Mouse (Mus musculus) hindbrain, embryonic 10.5 days (tissue): Measurements from ENCODE around the gene Pam. TPM values are rescaled to one million over a fixed set of nuclear protein-coding genes. Genes with fewer than 3 reads are reported as not detected.

Source experiments
- DNase-seq: peaks from one replicate; pipeline ENCODE4 v3.0.0-alpha.2; 2017; ENCODE audit warnings: low spot score
- H3K27ac ChIP-seq: fragments of 300-500 bp; sonication (generic); 2 replicates; pipeline ENCODE4 v1.5.1; 2016; ENCODE audit warnings: mild to moderate bottlenecking, moderate library complexity
- H3K27me3 ChIP-seq: fragments of 300-500 bp; sonication (generic); 2 replicates; pipeline ENCODE4 v1.6.1; 2016; ENCODE audit warnings: mild to moderate bottlenecking; ENCODE audit not compliant: poor library complexity, insufficient read depth, severe bottlenecking
- H3K36me3 ChIP-seq: fragments of 300-500 bp; sonication (generic); 2 replicates; pipeline ENCODE4 v1.6.1; 2016; ENCODE audit warnings: mild to moderate bottlenecking, moderate library complexity
- H3K4me1 ChIP-seq: fragments of 300-500 bp; sonication (generic); replicated peaks from 2 replicates; pipeline ENCODE4 v1.6.1; 2016; ENCODE audit warnings: mild to moderate bottlenecking
- H3K4me3 ChIP-seq: fragments of 300-500 bp; sonication (generic); 2 replicates; pipeline ENCODE4 v1.5.1; 2016; ENCODE audit warnings: mild to moderate bottlenecking, moderate library complexity
- H3K9me3 ChIP-seq: fragments of 300-500 bp; sonication (generic); 2 replicates; pipeline ENCODE4 v1.6.1; 2016; ENCODE audit warnings: mild to moderate bottlenecking, moderate library complexity
- WGBS: fragments of 180-500 bp; shearing (Covaris S2); methylation state at CpG from one replicate; pipeline ENCODE4 v1.1.7; 2016; 5-methylcytosine and 5-hydroxymethylcytosine counted together
- polyA plus RNA-seq: library from polyadenylated mRNA; unstranded; fragments of >200 nt; fragmentation: Nextera tagmentation; extraction: Ambion mirVana; gene quantifications from 2 replicates; pipeline ENCODE4 v1.2.1, GENCODE M21; 2016

The Pam gene
- polyA plus RNA-seq, 1 experiment from 2014 or later, result 16.5 TPM

DNA sequence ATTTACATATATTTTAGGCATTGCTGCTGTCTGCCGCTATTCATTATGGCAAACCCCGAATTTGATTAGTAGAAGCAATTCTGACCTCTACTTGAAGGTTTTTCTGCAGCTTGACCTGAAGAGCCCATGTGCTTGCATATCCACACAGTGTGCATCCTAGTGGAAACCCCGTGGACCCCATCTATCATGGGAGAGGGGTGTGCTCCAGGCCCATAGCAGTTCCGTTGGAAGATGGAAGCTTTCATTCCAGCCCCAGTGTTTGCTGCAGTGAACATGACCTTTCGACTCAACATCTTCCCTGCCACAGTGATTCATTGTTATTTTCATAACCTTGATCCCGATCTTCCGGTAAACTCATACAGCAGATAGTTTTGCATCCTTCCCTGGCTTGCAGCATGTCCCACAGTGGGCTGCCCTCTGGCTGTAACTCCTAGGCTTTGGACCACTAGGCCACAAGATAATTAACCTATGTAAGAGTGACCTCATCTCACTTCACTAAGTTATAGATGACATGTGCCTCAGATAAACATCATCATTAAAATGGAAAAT lies 191.5 kb downstream of the Pam start:
- H3K36me3 ChIP-seq, result no peaks in the 10 kb centered on the region
- H3K4me1 ChIP-seq, result no peaks in the 10 kb centered on the region
- H3K27me3 ChIP-seq, result no peaks in the 10 kb centered on the region
- no peak overlapping the region for H3K4me3 ChIP-seq
- DNase-seq, result no peak
- WGBS, result 84% methylated on average over 7 of the region's 7 CpGs
- no peak overlapping the region for H3K27ac ChIP-seq
- no peaks in the 10 kb centered on the region for H3K9me3 ChIP-seq

DNA sequence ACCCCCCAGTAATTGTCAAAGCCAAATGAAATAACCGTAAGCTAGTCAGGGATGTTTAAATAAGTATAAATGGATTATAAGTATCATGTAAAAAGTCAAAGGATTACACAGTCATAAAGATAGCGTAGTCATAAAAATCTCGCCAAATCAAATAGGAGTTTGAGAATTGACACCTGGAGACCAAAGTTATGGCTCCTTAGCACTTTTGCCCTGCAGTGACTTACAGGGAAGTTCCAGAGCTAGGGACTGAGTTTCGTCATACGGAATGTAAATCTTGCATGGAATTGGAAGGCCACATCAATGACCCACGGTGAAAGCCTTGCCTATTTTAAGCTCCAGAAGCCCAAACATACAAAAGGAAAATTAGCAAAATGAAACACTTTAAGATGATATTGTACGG lies 192.6 kb downstream of the Pam start:
- DNase-seq, result no peak
- Histone ChIP-seq H3K4me1 (no peaks in the 10 kb centered on the region), H3K4me3 (no peak overlapping the region), H3K36me3 (no peaks in the 10 kb centered on the region), H3K27me3 (no peaks in the 10 kb centered on the region), H3K9me3 (no peaks in the 10 kb centered on the region), H3K27ac (no peak overlapping the region)
- WGBS, result 91% methylated on average over 7 of the region's 7 CpGs

DNA sequence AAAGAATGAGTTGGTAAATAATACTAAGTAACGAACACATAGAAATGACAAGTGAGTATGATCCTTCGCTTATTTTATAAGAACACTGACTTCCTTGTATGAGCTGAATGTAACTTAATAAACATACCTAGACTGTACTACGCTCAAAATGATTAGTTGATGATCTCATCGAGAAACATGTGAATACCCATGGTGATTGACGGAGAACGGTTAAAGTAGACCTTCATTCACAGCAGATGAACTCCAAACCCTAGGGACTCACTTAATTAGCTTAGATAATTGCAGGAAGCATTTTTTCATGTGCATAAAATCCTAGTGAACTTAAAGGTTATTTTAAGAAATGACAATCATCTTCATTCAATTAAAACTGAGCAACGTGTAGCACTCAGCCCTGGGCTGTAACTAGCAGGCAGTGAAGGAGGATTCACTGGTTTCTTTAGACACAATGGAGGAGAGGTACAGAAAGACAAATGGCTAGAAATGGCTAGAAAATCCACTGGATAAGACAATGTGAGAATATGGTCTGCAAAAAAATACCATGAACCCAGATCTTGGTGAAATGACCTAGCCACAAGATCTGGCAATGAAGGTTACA lies 194.8 kb downstream of the Pam start:
- no peak overlapping the region for H3K27ac ChIP-seq
- H3K4me3 ChIP-seq, result no peak overlapping the region
- no peaks in the 10 kb centered on the region for H3K36me3 ChIP-seq
- no peaks in the 10 kb centered on the region for H3K27me3 ChIP-seq
- no peaks in the 10 kb centered on the region for H3K9me3 ChIP-seq
- no peak for DNase-seq
- 87% methylated on average over 7 of the region's 7 CpGs for WGBS
- H3K4me1 ChIP-seq, result no peaks in the 10 kb centered on the region

DNA sequence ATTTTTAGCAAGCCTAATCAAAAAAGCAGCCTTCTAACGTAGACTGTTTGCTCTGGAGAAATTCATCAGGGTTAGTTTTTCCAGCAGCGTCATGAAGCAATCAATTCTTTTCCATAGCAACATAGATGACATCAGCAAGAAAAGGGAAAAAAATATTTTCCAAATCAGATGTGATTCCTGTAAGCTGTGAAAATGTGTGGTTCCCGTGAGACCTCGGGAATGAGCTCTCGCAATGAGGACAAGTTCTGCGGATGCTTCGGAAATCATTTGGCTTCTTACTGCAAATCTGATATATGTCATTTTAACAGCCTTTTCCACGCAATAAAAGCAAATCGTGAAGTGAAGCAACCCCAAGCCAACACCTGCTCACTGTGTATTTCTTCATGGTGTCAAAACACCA lies 207.9 kb downstream of the Pam start:
- H3K9me3 ChIP-seq, result no peaks in the 10 kb centered on the region
- no peak overlapping the region for H3K4me3 ChIP-seq
- H3K36me3 ChIP-seq, result no peaks in the 10 kb centered on the region
- H3K27me3 ChIP-seq, result no peaks in the 10 kb centered on the region
- no peak for DNase-seq
- no peaks in the 10 kb centered on the region for H3K4me1 ChIP-seq
- no peak overlapping the region for H3K27ac ChIP-seq
- 94% methylated on average over 9 of the region's 9 CpGs for WGBS

GRCm38 (mm10) chr1:97883498-97883897 lies 211.9 kb downstream of the Pam start:
- Histone ChIP-seq H3K9me3 (no peaks in the 10 kb centered on the region), H3K36me3 (no peaks in the 10 kb centered on the region), H3K27ac (no peak overlapping the region), H3K4me1 (no peaks in the 10 kb centered on the region), H3K4me3 (no peak overlapping the region), H3K27me3 (no peaks in the 10 kb centered on the region)
- no peak for DNase-seq
- WGBS, result 92% methylated on average over 7 of the region's 7 CpGs

DNA sequence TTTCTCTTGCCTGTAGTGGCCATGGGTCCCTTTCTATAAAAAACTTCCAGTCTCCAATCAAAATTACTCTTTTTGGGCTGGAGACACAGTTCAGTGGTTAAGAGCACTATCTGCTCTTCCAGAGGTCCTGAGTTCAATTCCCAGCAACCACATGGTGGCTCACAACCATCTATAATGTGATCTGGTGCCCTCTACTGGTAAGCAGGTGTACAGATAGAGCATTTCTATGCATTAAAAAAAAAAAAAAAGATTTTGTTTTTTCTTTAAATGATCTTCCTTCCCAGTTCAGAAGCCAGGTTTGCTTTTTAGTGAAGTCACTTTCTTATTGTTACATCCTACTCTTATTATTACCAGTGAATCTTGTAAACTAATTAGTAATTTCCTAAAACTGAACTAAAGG lies 218.4 kb downstream of the Pam start:
- Histone ChIP-seq H3K9me3 (no peaks in the 10 kb centered on the region), H3K27me3 (no peaks in the 10 kb centered on the region), H3K4me3 (no peak overlapping the region), H3K4me1 (no peaks in the 10 kb centered on the region), H3K27ac (no peak overlapping the region), H3K36me3 (no peaks in the 10 kb centered on the region)
- no peak for DNase-seq

- H3K4me3 ChIP-seq, result no peak overlapping the region
- H3K4me1 ChIP-seq, result no peaks in the 10 kb centered on the region
- DNase-seq, result no peak
- H3K27me3 ChIP-seq, result no peaks in the 10 kb centered on the region
- no peak overlapping the region for H3K27ac ChIP-seq
- 93% methylated on average over 2 of the region's 2 CpGs for WGBS
- no peaks in the 10 kb centered on the region for H3K36me3 ChIP-seq
- H3K9me3 ChIP-seq, result no peaks in the 10 kb centered on the region
Measured at GRCm38 (mm10) chr1:97873490-97874054, 221.9 kb downstream of the Pam start.

DNA sequence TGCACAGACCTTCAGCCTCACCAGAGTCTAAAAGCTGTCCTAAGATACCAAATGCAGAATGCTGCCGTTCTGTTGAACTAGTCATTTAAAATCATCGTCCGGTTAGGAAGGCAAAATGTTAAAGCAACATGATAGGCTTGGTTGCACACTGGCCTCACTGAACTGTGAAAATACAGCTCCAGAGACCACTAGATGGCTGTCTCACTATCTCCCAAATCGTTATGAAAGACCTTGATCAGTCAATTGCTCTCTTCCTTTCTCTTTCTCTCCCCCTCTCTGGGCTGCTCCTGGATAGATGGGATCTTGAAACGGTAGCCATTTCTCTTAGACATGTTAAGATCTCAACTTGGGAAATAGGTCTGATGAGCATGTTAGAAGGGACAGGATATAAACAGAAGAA lies 223.0 kb downstream of the Pam start:
- Histone ChIP-seq H3K9me3 (no peaks in the 10 kb centered on the region), H3K36me3 (no peaks in the 10 kb centered on the region), H3K4me1 (no peaks in the 10 kb centered on the region), H3K27me3 (no peaks in the 10 kb centered on the region), H3K27ac (no peak overlapping the region), H3K4me3 (no peak overlapping the region)
- 62% methylated on average over 5 of the region's 5 CpGs for WGBS
- DNase-seq, result no peak

- WGBS, result 85% methylated on average over 2 of the region's 2 CpGs
Measured at GRCm38 (mm10) chr1:97872072-97872471, 223.4 kb downstream of the Pam start.

GRCm38 (mm10) chr1:97864135-97864534 lies 231.3 kb downstream of the Pam start:
- Histone ChIP-seq H3K9me3 (no peaks in the 10 kb centered on the region), H3K27me3 (no peaks in the 10 kb centered on the region), H3K36me3 (no peaks in the 10 kb centered on the region), H3K4me1 (peaks cover 11% of the 10 kb centered on the region), H3K4me3 (no peak overlapping the region), H3K27ac (no peak overlapping the region)
- DNase-seq, result no peak
- WGBS, result 96% methylated on average over 7 of the region's 7 CpGs

More at GRCm38 (mm10) chr1:97872072-97872471, 223.4 kb downstream of the Pam start:
- no peak overlapping the region for H3K4me3 ChIP-seq
- no peaks in the 10 kb centered on the region for H3K27me3 ChIP-seq
- H3K27ac ChIP-seq, result no peak overlapping the region
- DNase-seq, result no peak
- no peaks in the 10 kb centered on the region for H3K36me3 ChIP-seq
- no peaks in the 10 kb centered on the region for H3K4me1 ChIP-seq
- H3K9me3 ChIP-seq, result no peaks in the 10 kb centered on the region

DNA sequence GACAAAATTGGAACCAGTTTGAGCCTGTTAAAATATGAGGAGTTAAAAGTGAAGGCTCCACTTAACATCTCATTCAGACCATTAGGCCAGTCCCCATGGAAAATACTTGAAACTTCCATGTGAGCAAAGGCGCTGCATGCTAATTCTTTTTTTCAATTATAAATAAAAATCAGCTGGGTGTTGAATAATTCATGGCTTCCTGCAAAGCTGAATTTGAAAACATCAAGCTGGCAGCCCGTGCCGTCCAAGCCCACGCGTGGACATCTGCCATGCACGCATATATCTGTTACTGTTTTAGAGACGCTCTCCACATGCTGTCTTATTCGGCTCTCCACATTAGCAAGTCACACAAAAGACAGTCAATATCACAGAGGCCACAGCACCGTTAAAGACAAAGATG lies 232.3 kb downstream of the Pam start:
- Histone ChIP-seq H3K36me3 (no peaks in the 10 kb centered on the region), H3K27me3 (no peaks in the 10 kb centered on the region), H3K4me1 (peaks cover 11% of the 10 kb centered on the region), H3K27ac (peak overlapping the region; percentile 54; the same call in 1 of the 2 replicates), H3K9me3 (no peaks in the 10 kb centered on the region), H3K4me3 (no peak overlapping the region)
- peak; percentile 25 for DNase-seq
- WGBS, result 48% methylated on average over 9 of the region's 9 CpGs

DNA sequence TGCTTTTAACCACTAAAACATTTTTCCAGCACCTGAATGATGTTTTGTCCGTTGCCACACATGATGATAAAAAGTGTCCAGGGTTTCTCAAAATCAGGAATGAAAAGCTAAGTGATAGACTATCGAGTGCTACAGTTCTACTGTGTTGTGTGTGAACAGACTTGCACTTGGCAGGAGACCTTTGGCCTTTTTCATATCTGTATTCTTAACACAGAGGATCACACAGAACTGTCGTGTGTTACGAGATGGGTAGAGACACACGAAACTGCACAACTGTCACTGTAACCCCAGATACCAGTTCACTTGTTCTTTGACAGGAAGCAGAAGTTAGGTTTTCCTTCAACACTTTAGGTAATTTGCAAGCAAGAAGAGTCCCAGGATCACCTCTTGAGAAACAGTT lies 232.7 kb downstream of the Pam start:
- Histone ChIP-seq H3K36me3 (no peaks in the 10 kb centered on the region), H3K4me1 (peaks cover 11% of the 10 kb centered on the region), H3K27me3 (no peaks in the 10 kb centered on the region), H3K27ac (0 out of 2 replicates have a peak overlapping the region, but pooled peaks have one; percentile 18), H3K4me3 (no peak overlapping the region), H3K9me3 (no peaks in the 10 kb centered on the region)
- no peak for DNase-seq
- 83% methylated on average over 5 of the region's 5 CpGs for WGBS

GRCm38 (mm10) chr1:97854256-97854655 lies 241.2 kb downstream of the Pam start:
- DNase-seq, result no peak
- WGBS, result 80% methylated on average over 3 of the region's 3 CpGs
- H3K36me3 ChIP-seq, result no peaks in the 10 kb centered on the region
- H3K9me3 ChIP-seq, result no peaks in the 10 kb centered on the region
- no peaks in the 10 kb centered on the region for H3K27me3 ChIP-seq
- no peak overlapping the region for H3K27ac ChIP-seq
- H3K4me1 ChIP-seq, result peaks cover 3% of the 10 kb centered on the region; the same call in 1 of the 2 replicates
- H3K4me3 ChIP-seq, result no peak overlapping the region
